Mouse (Mus musculus) layer of hippocampus, adult 8-10 months (tissue): ENCODE data around the gene Zmym3. TPM values are rescaled to one million over a fixed set of nuclear protein-coding genes. Genes with fewer than 3 reads are reported as not detected.

Source experiments
- DNase-seq, 2 experiments: peaks; one replicate each; pipeline ENCODE4 v3.0.0; 2022; ENCODE audit warnings: low spot score in 2 of 2
- total RNA-seq, 4 experiments: library from RNA; stranded (reverse); gene quantifications; 2 replicates each; pipeline ENCODE4 v1.2.4; 2022

The Zmym3 gene
- 100 to 1,000 TPM; 169 to 203 (median 194) TPM for total RNA-seq

GRCm38 (mm10) chrX:101420700-101421095 lies at the start of gene Zmym3:
Zmym3 (minus strand) TSS chrX:101420849.
- no peak for DNase-seq

GRCm38 (mm10) chrX:101451591-101451990 lies 30.9 kb upstream of the Zmym3 start:
- DNase-seq = no peak

GRCm38 (mm10) chrX:101451147-101451546 lies 30.5 kb upstream of the Zmym3 start:
- no peak for DNase-seq

- DNase-seq = no peak
These were observed 28.3 kb upstream of the Zmym3 start, which contains the start of gene Itgb1bp2 for GRCm38 (mm10) chrX:101448886-101449475. Itgb1bp2 (plus strand) TSS chrX:101449088.

- no peak for DNase-seq
These were observed 9.3 kb upstream of the Zmym3 start for GRCm38 (mm10) chrX:101429976-101430375.

- peak; percentile 79 to 91 for DNase-seq
These were observed 8.7 kb upstream of the Zmym3 start, which contains the start of gene Nono for GRCm38 (mm10) chrX:101429142-101429949. Nono (plus strand) TSS chrX:101429318.

- peak in 1 of 2 experiments; percentile 7 for DNase-seq
These were observed 8.1 kb upstream of the Zmym3 start for GRCm38 (mm10) chrX:101428785-101429141.

- DNase-seq = no peak
These were observed 7.1 kb upstream of the Zmym3 start for GRCm38 (mm10) chrX:101427774-101428173.

GRCm38 (mm10) chrX:101423462-101423861 lies 2.8 kb upstream of the Zmym3 start:
- no peak for DNase-seq

GRCm38 (mm10) chrX:101419725-101420699 lies 637 bp downstream of the Zmym3 start:
- peak; percentile 77 to 78 for DNase-seq

GRCm38 (mm10) chrX:101418946-101419724 lies 1.5 kb downstream of the Zmym3 start:
- peak; percentile 25 to 38 for DNase-seq

- no peak for DNase-seq
These were observed 24.2 kb downstream of the Zmym3 start for GRCm38 (mm10) chrX:101396459-101396858.

- DNase-seq = no peak
These were observed 26.3 kb downstream of the Zmym3 start for GRCm38 (mm10) chrX:101394341-101394740.

- peak in 1 of 2 experiments; percentile 22 for DNase-seq
These were observed 31.6 kb downstream of the Zmym3 start for GRCm38 (mm10) chrX:101388866-101389537.

- DNase-seq = no peak
These were observed 34.4 kb downstream of the Zmym3 start for GRCm38 (mm10) chrX:101386222-101386621.

GRCm38 (mm10) chrX:101384439-101385137 lies 36.1 kb downstream of the Zmym3 start:
- DNase-seq = no peak

GRCm38 (mm10) chrX:101383455-101383854 lies 37.2 kb downstream of the Zmym3 start:
- peak in 1 of 2 experiments; percentile 25 for DNase-seq

GRCm38 (mm10) chrX:101379744-101380143 lies 40.9 kb downstream of the Zmym3 start:
- no peak for DNase-seq

- DNase-seq = no peak
These were observed 43.6 kb downstream of the Zmym3 start for GRCm38 (mm10) chrX:101377076-101377475.
